Mouse (Mus musculus) splenic B cell, adult 2 months (primary cell): ENCODE results near the gene Rbms1.

ENCODE experiments used
- DNase-seq: peaks from one replicate; pipeline ENCODE4 v3.0.0-alpha.2; 2011; ENCODE audit warnings: low read depth, low spot score
- H3K27me3 ChIP-seq: 2 replicates; pipeline ENCODE4 v1.6.1; 2012; ENCODE audit warnings: mild to moderate bottlenecking, low read length, moderate library complexity, mixed read lengths; ENCODE audit not compliant: control insufficient read depth, poor library complexity, insufficient read depth, severe bottlenecking
- H3K36me3 ChIP-seq: 2 replicates; pipeline ENCODE4 v1.6.1; 2012; ENCODE audit warnings: mild to moderate bottlenecking, low read length, moderate library complexity, mixed read lengths; ENCODE audit not compliant: control insufficient read depth, poor library complexity, insufficient read depth, severe bottlenecking

The Rbms1 gene

DNA sequence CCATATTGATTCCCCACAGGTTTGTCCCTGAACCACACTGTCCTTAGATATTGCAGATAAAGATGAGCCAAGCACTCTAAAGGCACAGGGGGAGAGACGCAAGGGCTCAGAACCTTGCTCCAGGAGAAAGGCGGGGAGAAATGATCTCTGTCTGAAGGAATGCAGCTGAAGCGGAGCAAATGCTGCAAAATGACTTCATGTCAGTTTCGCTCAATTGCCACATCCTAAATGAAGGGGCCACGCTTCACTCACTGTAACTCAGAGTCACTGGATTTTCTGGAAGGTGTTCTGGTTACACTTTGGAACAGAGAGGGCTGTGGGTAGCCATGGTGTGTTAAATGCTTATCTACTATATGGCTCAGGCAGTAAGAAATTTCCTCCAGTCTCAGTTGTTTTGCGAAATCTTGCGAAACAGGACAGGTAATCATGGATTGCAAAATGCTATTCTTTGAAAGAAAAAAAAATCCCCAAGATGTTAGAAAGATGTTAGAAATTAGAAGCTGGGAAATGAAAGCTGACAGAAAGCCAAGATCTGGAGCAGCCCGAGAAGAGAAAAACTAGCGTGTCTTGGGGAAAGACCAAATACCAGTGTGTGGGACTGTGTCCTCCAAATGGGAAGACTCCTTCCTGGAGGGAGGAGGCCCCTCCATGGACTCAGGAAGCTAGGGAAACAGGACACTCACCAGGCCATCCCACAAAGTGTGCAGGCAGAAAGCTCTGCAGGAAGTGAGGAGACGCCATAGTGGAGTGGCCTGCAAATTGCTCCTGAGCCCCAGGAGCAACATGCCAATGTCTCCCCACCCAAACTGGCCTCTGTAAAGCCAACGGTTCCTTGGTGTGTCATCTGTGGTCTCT lies 155.4 kb downstream of the Rbms1 start:
- no peaks in the 10 kb centered on the region for H3K27me3 ChIP-seq
- no peak for DNase-seq

GRCm38 (mm10) chr2:60804763-60805162 lies 158.2 kb downstream of the Rbms1 start:
- DNase-seq: no peak
- Histone ChIP-seq H3K27me3 (no peaks in the 10 kb centered on the region), H3K36me3 (no peaks in the 10 kb centered on the region)

More for the DNA sequence above, 155.4 kb downstream of the Rbms1 start:
- 0 out of 2 replicates have a peak, but pooled peaks cover 1% of the 10 kb centered on the region for H3K36me3 ChIP-seq

GRCm38 (mm10) chr2:60803377-60803776 lies 159.6 kb downstream of the Rbms1 start:
- Histone ChIP-seq H3K36me3 (no peaks in the 10 kb centered on the region), H3K27me3 (no peaks in the 10 kb centered on the region)
- no peak for DNase-seq

GRCm38 (mm10) chr2:60802828-60803227 lies 160.2 kb downstream of the Rbms1 start:
- no peak for DNase-seq
- no peaks in the 10 kb centered on the region for H3K27me3 ChIP-seq

GRCm38 (mm10) chr2:60802191-60802590 lies 160.8 kb downstream of the Rbms1 start:
- no peaks in the 10 kb centered on the region for H3K27me3 ChIP-seq
- no peaks in the 10 kb centered on the region for H3K36me3 ChIP-seq
- DNase-seq: no peak

More at GRCm38 (mm10) chr2:60802828-60803227, 160.2 kb downstream of the Rbms1 start:
- no peaks in the 10 kb centered on the region for H3K36me3 ChIP-seq

DNA sequence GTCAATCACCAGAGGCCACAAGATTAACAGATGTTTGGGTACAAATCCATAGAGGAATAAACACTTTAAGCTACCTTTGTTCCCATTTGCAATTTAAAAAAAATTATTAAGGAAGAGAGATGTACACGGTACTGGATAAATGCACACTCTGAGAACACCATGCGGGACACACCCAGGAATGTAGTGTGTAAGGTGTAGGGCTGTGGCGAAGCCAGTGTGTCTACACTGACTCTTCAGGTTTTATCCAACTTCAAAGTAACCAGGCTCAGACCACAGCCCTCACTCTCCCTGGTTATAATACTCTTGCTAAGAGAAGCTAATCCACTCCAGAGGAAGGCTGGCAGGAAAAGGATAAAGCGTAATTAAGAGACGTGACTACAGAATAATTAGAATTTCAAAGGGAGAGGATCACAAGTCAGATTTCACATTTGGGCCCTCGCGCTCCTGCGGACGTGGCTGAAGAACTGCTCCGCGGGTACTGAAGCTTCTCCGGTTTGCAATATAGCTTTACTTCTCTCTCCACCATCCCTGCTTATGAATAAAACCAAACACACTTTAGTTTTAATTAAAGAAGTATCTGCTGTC lies 161.3 kb downstream of the Rbms1 start:
- no peaks in the 10 kb centered on the region for H3K36me3 ChIP-seq
- H3K27me3 ChIP-seq: no peaks in the 10 kb centered on the region
- no peak for DNase-seq

DNA sequence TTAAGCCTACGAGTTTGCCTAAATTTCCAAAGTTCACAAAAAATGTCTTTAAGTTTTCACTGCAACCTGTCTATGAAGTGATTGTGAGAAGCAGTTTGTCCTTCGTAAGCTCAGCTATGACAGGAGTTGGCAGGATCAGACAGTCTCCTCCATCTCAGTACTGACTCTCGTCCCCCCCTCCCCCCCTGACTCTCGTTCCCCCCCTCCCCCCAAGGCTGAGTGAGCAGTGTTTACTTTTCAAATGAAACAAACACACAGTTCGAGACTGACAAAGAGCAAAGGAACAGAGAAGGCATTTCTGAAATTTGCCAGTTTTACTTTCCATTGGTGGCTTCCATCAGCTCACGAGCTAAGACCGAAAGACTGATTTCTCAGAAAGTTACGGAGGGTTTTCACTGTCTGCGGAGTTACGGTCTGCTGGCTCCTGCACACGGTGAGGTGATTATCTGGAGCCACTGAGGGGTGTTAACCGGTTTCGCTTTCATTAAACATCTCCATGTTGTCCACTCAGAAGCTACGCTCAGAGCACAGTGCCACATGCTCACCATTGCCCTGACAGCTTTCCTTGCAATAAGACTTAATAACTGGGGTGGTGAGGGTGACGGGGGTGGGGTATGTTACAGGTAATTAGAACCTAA lies 162.0 kb downstream of the Rbms1 start:
- Histone ChIP-seq H3K27me3 (no peaks in the 10 kb centered on the region), H3K36me3 (no peaks in the 10 kb centered on the region)
- DNase-seq: peak; percentile 63

DNA sequence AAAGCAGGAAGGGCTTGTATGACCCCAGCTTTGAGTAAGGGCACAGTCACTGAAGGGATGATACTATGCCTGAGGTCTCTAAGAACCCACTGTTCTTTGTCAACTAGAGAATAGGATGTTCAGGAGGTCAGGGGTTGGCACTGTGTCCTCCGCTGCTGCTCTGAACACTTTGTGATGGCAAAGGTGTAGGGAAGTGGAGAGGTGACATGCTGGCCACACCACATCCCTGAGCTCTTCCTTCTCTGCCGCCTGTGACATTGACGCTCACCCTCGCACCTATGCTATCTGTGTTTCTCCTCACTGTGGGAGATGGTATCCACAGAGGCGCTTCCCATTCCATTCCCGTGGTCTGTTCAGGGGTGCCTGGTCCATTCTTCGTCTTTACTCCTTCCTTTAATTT lies 163.2 kb downstream of the Rbms1 start:
- no peaks in the 10 kb centered on the region for H3K36me3 ChIP-seq
- DNase-seq: no peak
- H3K27me3 ChIP-seq: no peaks in the 10 kb centered on the region

GRCm38 (mm10) chr2:60798767-60799529 lies 164.0 kb downstream of the Rbms1 start:
- H3K36me3 ChIP-seq: no peaks in the 10 kb centered on the region
- no peak for DNase-seq
- H3K27me3 ChIP-seq: no peaks in the 10 kb centered on the region

DNA sequence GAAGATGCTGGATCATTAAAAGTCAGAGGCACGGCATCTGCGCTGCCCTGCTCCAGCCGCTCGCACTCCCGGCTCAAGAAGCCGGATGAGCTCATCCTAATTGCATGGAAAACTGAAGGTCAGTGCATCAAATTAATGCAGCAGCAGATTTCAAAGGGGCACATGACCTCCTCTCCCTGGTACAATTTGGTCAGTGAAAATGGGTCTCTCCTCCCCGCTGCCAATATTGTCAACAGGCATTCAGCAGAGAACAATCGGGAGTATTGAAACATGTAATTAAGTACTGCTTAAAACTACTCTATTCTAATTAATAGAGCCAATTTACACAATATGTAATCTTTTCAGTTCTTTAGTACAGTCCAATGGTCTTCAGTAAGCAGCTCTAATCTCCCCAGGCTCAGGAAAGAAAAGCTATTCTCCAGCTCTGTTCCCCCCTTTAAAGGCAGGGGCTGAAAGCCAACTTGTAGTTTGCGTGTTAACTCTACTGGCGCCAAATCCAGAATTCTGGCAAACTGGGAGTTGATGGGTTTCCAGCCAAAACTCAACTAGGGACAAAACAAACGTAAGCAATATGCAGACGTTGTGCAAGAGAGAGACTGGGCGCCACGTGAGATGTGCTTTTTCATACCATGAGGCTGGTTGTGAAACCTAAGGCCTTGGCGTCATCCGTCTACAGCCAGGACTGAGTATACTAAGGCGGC lies 165.9 kb downstream of the Rbms1 start:
- DNase-seq: no peak
- Histone ChIP-seq H3K27me3 (no peaks in the 10 kb centered on the region), H3K36me3 (no peaks in the 10 kb centered on the region)

DNA sequence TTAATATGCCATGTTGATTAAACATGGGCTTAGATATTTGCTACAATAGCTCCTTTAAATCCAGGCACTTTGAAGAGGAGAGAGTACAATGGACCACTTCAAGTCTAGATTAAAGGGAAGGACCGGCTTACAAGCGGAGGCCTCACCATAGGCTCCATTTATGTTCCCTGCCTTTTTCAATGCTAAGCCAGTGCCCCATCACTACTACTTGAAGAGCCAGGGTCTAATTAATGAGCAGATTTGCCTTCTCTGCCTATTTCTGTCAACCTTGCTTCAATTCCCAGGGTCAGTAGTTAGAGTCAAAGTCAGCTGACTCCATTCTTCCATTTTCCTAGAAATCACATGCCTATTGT lies 166.4 kb downstream of the Rbms1 start:
- Histone ChIP-seq H3K27me3 (no peaks in the 10 kb centered on the region), H3K36me3 (no peaks in the 10 kb centered on the region)
- no peak for DNase-seq

DNA sequence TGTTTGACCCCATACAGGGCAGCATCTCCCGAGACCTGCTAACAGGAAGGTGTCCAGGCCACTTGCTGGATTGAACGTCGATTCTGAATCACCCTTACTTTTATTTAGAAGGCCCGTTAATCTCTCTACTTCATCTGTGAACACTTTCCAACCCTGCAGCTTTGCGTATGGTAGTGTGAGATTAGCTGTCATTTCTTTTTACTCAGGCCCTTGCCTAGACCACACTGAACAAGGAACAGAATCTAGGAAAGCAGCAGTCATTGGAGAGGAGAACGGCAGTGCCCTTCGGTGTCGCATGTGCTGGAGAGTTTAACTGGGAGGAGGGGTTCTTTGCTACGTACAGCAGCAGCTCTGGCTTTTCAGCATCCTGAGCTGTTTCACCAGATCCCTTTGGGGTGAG lies 167.1 kb downstream of the Rbms1 start:
- no peaks in the 10 kb centered on the region for H3K27me3 ChIP-seq
- no peaks in the 10 kb centered on the region for H3K36me3 ChIP-seq
- no peak for DNase-seq

DNA sequence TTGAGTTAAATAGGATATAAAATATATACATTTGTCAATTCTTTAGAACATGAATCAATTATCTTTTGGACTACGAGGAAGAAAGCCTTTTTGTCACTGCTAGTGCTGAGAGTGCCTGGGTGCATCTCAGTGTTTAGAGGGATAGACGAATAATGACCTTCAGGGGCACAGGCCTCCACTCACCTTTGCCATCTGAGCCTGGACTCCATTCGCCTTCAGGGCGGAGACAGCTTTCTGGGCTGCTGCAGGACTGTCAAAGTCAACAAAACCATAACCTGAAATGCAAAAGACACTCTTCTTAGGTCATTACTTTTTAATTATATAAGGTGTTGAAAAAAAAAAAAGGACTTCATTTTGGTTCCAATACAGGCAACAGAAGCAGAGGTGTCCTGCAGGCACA lies 170.5 kb downstream of the Rbms1 start:
- Histone ChIP-seq H3K36me3 (peaks cover 1% of the 10 kb centered on the region; the same call in 1 of the 2 replicates), H3K27me3 (no peaks in the 10 kb centered on the region)
- no peak for DNase-seq

- no peak for DNase-seq
- H3K27me3 ChIP-seq: no peaks in the 10 kb centered on the region
- peaks cover 1% of the 10 kb centered on the region; the same call in 1 of the 2 replicates for H3K36me3 ChIP-seq
Observed at GRCm38 (mm10) chr2:60789126-60789525, 173.9 kb downstream of the Rbms1 start.
